Mouse (Mus musculus) liver, embryonic 15.5 days (tissue): ENCODE measurements at regions not wholly inside any gene's neighbourhood (a gene's known extent, or its start where the extent isn't known, plus 50 kb on each side); places are given as distances from the start of the nearest gene placed in this dataset.

Experiments
- ATAC-seq: fragments of 200-750 bp; cut with Nextera tagmentation; 2 replicates; pipeline ENCODE4 v1.8.0; 2017; ENCODE audit warnings: moderate number of reproducible peaks, mild to moderate bottlenecking, moderate library complexity; ENCODE audit not compliant: insufficient read depth
- H3K27ac ChIP-seq: fragments of 300-500 bp; sonication (generic); replicated peaks from 2 replicates; pipeline ENCODE4 v1.5.1; 2015; ENCODE audit warnings: mild to moderate bottlenecking, inconsistent platforms
- H3K27me3 ChIP-seq: fragments of 300-500 bp; sonication (generic); 2 replicates; pipeline ENCODE4 v1.6.1; 2015; ENCODE audit warnings: mild to moderate bottlenecking, inconsistent platforms
- H3K36me3 ChIP-seq: fragments of 300-500 bp; sonication (generic); replicated peaks from 2 replicates; pipeline ENCODE4 v1.6.1; 2015; ENCODE audit warnings: moderate library complexity, mild to moderate bottlenecking, inconsistent platforms
- H3K4me1 ChIP-seq: fragments of 300-500 bp; sonication (generic); replicated peaks from 2 replicates; pipeline ENCODE4 v1.6.1; 2015; ENCODE audit warnings: inconsistent platforms
- H3K4me2 ChIP-seq: fragments of 300-500 bp; sonication (generic); 2 replicates; pipeline ENCODE4 v1.6.1; 2015; ENCODE audit warnings: moderate library complexity, mild to moderate bottlenecking, inconsistent platforms
- H3K4me3 ChIP-seq: fragments of 300-500 bp; sonication (generic); replicated peaks from 2 replicates; pipeline ENCODE4 v1.5.1; 2015; ENCODE audit warnings: mild to moderate bottlenecking, inconsistent platforms
- H3K9ac ChIP-seq: fragments of 300-500 bp; sonication (generic); 2 replicates; pipeline ENCODE4 v1.6.1; 2015; ENCODE audit warnings: moderate library complexity, mild to moderate bottlenecking, inconsistent platforms
- H3K9me3 ChIP-seq: fragments of 300-500 bp; sonication (generic); replicated peaks from 2 replicates; pipeline ENCODE4 v1.6.1; 2016; ENCODE audit warnings: inconsistent platforms
- WGBS: fragments of 180-500 bp; shearing (Covaris S2); methylation state at CpG from one replicate; pipeline ENCODE4 v1.1.7; 2015; ENCODE audit warnings: mixed read lengths; ENCODE audit not compliant: insufficient replicate concordance; 5-methylcytosine and 5-hydroxymethylcytosine counted together

GRCm38 (mm10) chr5:45121751-45122280 lies 322.3 kb upstream of the Ldb2 start:
- H3K4me3 ChIP-seq, result no peak overlapping the region
- H3K36me3 ChIP-seq, result no peaks in the 10 kb centered on the region
- no peaks in the 10 kb centered on the region for H3K4me1 ChIP-seq
- H3K27me3 ChIP-seq, result no peaks in the 10 kb centered on the region
- no peak overlapping the region for H3K27ac ChIP-seq
- no peak for ATAC-seq
- 55% methylated on average over 2 of the region's 2 CpGs for WGBS
- H3K9ac ChIP-seq, result no peak overlapping the region
- no peak overlapping the region for H3K4me2 ChIP-seq
- no peaks in the 10 kb centered on the region for H3K9me3 ChIP-seq

- 81% methylated on average over 2 of the region's 2 CpGs for WGBS
- no peak overlapping the region for H3K27ac ChIP-seq
- no peak overlapping the region for H3K4me3 ChIP-seq
- no peaks in the 10 kb centered on the region for H3K36me3 ChIP-seq
- H3K9ac ChIP-seq, result no peak overlapping the region
- ATAC-seq, result no peak
- no peaks in the 10 kb centered on the region for H3K4me1 ChIP-seq
- H3K4me2 ChIP-seq, result no peak overlapping the region
- H3K9me3 ChIP-seq, result no peaks in the 10 kb centered on the region
- H3K27me3 ChIP-seq, result no peaks in the 10 kb centered on the region
Observed at GRCm38 (mm10) chr5:45119757-45120156, 320.3 kb upstream of the Ldb2 start.

GRCm38 (mm10) chr5:45111246-45111645 lies 311.8 kb upstream of the Ldb2 start:
- H3K9me3 ChIP-seq, result no peaks in the 10 kb centered on the region
- H3K27me3 ChIP-seq, result no peaks in the 10 kb centered on the region
- no peak for ATAC-seq
- H3K4me1 ChIP-seq, result no peaks in the 10 kb centered on the region
- H3K4me3 ChIP-seq, result no peak overlapping the region
- no peaks in the 10 kb centered on the region for H3K36me3 ChIP-seq
- 66% methylated on average over 4 of the region's 4 CpGs for WGBS
- no peak overlapping the region for H3K27ac ChIP-seq
- no peak overlapping the region for H3K4me2 ChIP-seq
- H3K9ac ChIP-seq, result no peak overlapping the region

- Histone ChIP-seq H3K36me3 (no peaks in the 10 kb centered on the region), H3K27ac (no peak overlapping the region), H3K4me1 (no peaks in the 10 kb centered on the region), H3K4me3 (no peak overlapping the region), H3K27me3 (no peaks in the 10 kb centered on the region), H3K4me2 (no peak overlapping the region), H3K9me3 (no peaks in the 10 kb centered on the region), H3K9ac (no peak overlapping the region)
- no peak for ATAC-seq
- whole genome bisulfite sequencing, result 25% methylated on average over 3 of the region's 3 CpGs
Observed at GRCm38 (mm10) chr5:45110797-45111196, 311.3 kb upstream of the Ldb2 start.

- no peaks in the 10 kb centered on the region for H3K27me3 ChIP-seq
Observed at GRCm38 (mm10) chr5:45105236-45105816, 305.8 kb upstream of the Ldb2 start.

GRCm38 (mm10) chr5:45103763-45104428 lies 304.4 kb upstream of the Ldb2 start:
- no peak overlapping the region for H3K4me2 ChIP-seq
- no peaks in the 10 kb centered on the region for H3K9me3 ChIP-seq
- ATAC-seq, result no peak
- no peak overlapping the region for H3K4me3 ChIP-seq
- no peaks in the 10 kb centered on the region for H3K36me3 ChIP-seq
- H3K27ac ChIP-seq, result no peak overlapping the region
- H3K9ac ChIP-seq, result no peak overlapping the region
- H3K27me3 ChIP-seq, result no peaks in the 10 kb centered on the region
- 75% methylated on average over 6 of the region's 6 CpGs for WGBS
- no peaks in the 10 kb centered on the region for H3K4me1 ChIP-seq

More at GRCm38 (mm10) chr5:45105236-45105816, 305.8 kb upstream of the Ldb2 start:
- Histone ChIP-seq H3K4me1 (no peaks in the 10 kb centered on the region), H3K9ac (no peak overlapping the region), H3K4me3 (no peak overlapping the region), H3K9me3 (no peaks in the 10 kb centered on the region), H3K27ac (no peak overlapping the region), H3K4me2 (no peak overlapping the region), H3K36me3 (no peaks in the 10 kb centered on the region)
- WGBS, result 73% methylated on average over 9 of the region's 9 CpGs
- ATAC-seq, result no peak

GRCm38 (mm10) chr5:45102661-45103060 lies 303.2 kb upstream of the Ldb2 start:
- H3K27ac ChIP-seq, result no peak overlapping the region
- 47% methylated on average over 3 of the region's 3 CpGs for WGBS
- no peak for ATAC-seq

GRCm38 (mm10) chr5:45101777-45102176 lies 302.3 kb upstream of the Ldb2 start:
- Histone ChIP-seq H3K36me3 (no peaks in the 10 kb centered on the region), H3K27me3 (no peaks in the 10 kb centered on the region), H3K4me1 (no peaks in the 10 kb centered on the region), H3K9ac (no peak overlapping the region), H3K9me3 (no peaks in the 10 kb centered on the region), H3K4me3 (no peak overlapping the region), H3K27ac (no peak overlapping the region), H3K4me2 (no peak overlapping the region)
- no peak for ATAC-seq
- 54% methylated on average over 4 of the region's 4 CpGs for WGBS

More at GRCm38 (mm10) chr5:45102661-45103060, 303.2 kb upstream of the Ldb2 start:
- Histone ChIP-seq H3K27me3 (no peaks in the 10 kb centered on the region), H3K4me1 (no peaks in the 10 kb centered on the region), H3K36me3 (no peaks in the 10 kb centered on the region), H3K9me3 (no peaks in the 10 kb centered on the region), H3K4me3 (no peak overlapping the region), H3K4me2 (no peak overlapping the region), H3K9ac (no peak overlapping the region)

GRCm38 (mm10) chr5:45099082-45099481 lies 299.6 kb upstream of the Ldb2 start:
- WGBS, result 57% methylated on average over 2 of the region's 2 CpGs
- H3K4me2 ChIP-seq, result no peak overlapping the region

GRCm38 (mm10) chr5:45097941-45098340 lies 298.5 kb upstream of the Ldb2 start:
- Histone ChIP-seq H3K4me2 (no peak overlapping the region), H3K27ac (no peak overlapping the region), H3K4me3 (no peak overlapping the region), H3K9ac (no peak overlapping the region), H3K36me3 (no peaks in the 10 kb centered on the region), H3K27me3 (no peaks in the 10 kb centered on the region), H3K9me3 (no peaks in the 10 kb centered on the region), H3K4me1 (no peaks in the 10 kb centered on the region)
- no peak for ATAC-seq
- WGBS, result 28% methylated on average over 1 of the region's 1 CpGs

More at GRCm38 (mm10) chr5:45099082-45099481, 299.6 kb upstream of the Ldb2 start:
- no peak overlapping the region for H3K27ac ChIP-seq
- no peaks in the 10 kb centered on the region for H3K9me3 ChIP-seq
- no peaks in the 10 kb centered on the region for H3K27me3 ChIP-seq
- H3K4me3 ChIP-seq, result no peak overlapping the region
- H3K9ac ChIP-seq, result no peak overlapping the region
- H3K36me3 ChIP-seq, result no peaks in the 10 kb centered on the region
- ATAC-seq, result no peak
- no peaks in the 10 kb centered on the region for H3K4me1 ChIP-seq

- no peaks in the 10 kb centered on the region for H3K27me3 ChIP-seq
- 54% methylated on average over 1 of the region's 1 CpGs for WGBS
- H3K9ac ChIP-seq, result no peak overlapping the region
- H3K36me3 ChIP-seq, result no peaks in the 10 kb centered on the region
- H3K27ac ChIP-seq, result no peak overlapping the region
- no peaks in the 10 kb centered on the region for H3K4me1 ChIP-seq
- H3K4me3 ChIP-seq, result no peak overlapping the region
- ATAC-seq, result no peak
- H3K9me3 ChIP-seq, result no peaks in the 10 kb centered on the region
- H3K4me2 ChIP-seq, result no peak overlapping the region
Observed at GRCm38 (mm10) chr5:45084741-45085140, 285.3 kb upstream of the Ldb2 start.
